Mouse (Mus musculus): ENCODE measurements around the gene Gm38392.
A peak's percentile ranks its signal among the peaks of the same experiment; 100 is the strongest.
"Not testable (repeated sequence)": the region's sequence is repeated elsewhere in the genome, so short reads cannot be mapped to it uniquely, and the experiment has no call there.

Gene Gm38392

DNA sequence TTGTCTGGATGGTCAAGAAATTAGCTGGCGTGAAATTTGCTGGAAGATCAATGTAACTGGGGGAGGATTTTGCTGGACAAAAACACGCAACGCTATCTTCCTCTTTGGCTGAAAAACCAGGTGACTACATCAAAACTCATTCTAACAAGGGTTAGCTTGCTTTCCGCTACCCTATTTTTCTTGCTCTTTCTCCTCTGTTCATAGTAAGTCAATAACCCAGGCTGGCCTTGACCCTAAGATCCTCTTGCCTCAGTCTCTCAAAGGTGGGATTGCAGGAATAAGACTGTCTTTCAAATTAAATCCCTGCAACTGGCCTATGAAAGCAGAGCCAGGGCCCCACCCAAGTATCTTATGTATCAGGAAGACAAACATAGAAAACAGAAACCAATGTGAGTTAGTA is at the start of gene Gm38392:
TSS of gene Gm38392 (minus strand) at position 101 of the 400 bp plus-strand sequence.
- no peak for DNase-seq (ENCODE audit: low spot score)

DNA sequence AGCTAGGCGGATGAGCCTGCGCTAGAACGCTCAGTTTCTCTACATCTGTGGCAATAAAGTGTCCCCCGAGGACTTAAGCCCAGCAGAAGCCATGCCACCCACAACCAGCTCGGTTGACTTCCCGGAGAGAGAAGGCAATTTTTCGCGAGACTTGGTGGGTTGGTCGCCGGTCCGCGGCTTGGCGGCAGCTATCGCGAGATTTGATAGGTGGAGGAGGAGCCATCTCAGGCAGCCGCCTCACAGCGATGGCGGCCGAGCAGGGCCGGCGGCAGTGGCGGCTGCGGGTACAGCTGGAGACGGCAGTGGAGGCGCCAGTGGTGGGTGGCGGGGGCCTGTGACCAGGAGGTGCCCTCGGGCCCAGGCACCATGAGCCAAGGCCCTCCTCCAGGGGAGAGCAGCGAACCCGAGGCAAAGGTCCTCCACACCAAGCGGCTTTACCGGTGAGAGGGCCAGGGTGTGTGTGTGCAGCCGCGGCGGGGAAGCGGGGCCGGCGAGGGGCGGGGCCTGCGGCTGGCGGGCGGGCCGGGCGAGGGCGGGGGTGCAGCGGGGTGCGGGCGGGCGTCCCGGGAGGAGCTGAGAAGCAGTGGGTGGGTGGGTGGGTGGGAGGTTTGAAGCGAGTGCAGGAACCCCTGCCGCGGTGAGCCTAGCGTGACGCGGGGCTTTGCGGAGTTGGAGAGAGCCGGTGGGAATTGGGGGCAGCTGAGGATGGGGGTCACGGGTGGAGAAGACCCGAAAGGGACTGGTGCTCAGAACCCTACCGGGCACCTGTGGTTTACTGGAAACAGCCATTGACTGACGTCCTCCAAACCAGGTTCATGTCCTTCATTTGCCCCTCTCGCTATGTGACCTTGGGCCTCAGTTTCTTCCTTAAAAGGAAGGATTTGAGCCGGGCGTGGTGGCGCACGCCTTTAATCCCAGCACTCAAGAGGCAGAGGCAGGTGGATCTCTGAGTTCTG is 49.3 kb upstream of the Gm38392 start, which contains the start of the genes Tmem79 and Smg5:
TSS of gene Tmem79 (minus strand) at position 91 of the 956 bp plus-strand sequence.
TSS of gene Smg5 (plus strand) at position 203 of the 956 bp plus-strand sequence.
- peak; percentile 96 for DNase-seq (ENCODE audit: low spot score)

DNA sequence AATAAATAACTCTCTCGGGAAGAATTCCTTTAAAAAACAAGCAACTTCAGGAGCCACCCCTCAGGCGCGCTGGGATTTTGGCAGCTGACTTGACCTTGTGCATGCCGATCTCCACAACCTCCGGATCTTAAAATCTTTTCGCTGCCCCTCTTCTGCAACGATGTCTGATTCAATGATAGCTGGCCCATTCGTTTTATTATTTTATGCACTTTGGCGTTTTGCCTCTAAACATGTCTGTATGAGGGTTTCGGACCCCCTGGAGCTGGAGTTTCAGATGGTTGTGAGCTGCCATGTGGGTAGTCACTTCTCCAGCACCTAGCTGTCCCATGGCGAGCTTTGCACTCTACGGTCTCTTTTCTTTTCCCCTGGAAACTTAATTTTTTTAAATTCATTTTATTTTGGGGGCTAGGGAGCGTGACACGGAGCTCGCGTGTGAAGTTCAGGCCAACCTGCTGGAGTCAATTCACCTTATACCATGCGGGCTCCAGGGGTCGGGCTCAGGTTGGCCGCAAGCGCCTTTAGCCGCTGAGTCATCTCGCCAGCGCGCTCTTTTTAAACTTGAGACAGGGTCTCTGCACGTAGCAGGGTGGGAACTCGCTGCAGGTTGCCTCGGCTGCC is 48.5 kb upstream of the Gm38392 start:
- DNase-seq (ENCODE audit: low spot score): no peak

DNA sequence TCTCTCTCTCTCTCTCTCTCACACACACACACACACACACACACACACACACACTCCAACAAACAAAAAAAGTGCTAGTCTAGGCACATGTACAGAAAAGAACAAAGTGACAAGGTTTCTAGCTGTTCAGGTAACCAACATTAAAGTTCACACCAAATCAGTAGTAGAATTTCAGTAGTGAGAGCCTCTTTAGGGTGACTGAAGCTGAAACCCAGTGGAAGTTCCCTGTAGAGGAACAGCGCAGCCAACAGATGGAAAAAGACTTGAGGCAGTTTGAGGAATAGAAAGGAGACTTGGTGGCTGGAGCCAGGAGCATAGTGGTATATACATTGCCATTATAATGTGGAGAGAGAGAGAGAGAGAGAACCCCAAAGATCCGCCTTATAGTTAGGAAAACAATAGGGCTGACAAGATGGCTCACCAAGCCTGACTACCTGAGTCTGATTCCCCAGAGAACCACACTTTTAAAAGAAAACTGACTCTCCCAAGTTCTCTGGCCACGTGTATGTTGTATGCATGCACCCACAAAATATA is 48.0 kb upstream of the Gm38392 start:
- no peak for DNase-seq (ENCODE audit: low spot score)

DNA sequence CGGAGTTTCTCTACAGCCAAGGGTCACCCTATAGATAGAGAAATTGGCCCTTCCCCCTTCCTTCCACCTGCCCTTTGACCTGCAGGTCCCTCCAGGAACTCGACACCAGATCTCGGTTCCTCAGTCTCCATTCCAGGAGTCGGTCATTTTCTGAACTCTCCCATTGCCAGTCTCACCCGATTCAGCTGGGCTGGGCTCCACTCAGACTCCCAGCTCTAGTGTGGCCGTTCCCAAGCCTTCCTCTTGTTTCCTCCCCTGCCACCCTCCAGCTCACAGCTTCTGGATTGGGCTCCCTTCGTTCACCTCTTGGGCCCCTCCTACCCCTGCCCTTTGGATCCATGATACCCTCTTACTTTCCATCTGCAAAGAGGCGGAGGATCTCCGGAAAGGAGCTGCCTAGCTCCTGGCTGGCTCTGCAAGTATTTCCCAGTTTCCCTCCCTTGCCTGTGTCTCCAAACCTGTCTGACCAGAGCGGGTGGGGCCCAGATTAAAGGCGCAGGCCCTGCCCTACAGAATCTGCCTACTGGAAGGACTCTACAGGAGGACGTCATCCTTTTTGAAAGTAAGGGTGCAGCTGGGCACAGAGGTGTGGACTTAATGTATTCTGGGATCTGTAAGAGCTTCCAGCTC is 47.1 kb upstream of the Gm38392 start:
- DNase-seq (ENCODE audit: low spot score): no peak

DNA sequence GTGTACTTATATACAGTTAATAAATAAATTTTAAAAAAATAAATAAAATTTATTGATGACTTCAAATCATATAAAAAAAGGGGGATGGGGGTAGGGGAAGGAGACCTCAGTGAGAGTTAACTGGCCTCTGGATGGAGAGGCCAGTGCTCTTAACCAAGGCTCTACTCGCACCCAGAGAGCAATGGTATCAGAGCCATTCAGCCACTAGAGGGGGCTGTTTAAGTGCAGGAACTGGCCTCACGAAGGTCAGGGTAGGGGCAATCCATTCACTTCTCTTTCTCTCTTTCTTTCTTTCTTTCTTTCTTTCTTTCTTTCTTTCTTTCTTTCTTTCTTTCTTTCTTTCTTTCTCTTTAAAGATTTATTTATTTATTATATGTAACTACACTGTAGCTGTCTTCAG is 44.3 kb upstream of the Gm38392 start:
- DNase-seq (ENCODE audit: low spot score): peak; percentile 63

DNA sequence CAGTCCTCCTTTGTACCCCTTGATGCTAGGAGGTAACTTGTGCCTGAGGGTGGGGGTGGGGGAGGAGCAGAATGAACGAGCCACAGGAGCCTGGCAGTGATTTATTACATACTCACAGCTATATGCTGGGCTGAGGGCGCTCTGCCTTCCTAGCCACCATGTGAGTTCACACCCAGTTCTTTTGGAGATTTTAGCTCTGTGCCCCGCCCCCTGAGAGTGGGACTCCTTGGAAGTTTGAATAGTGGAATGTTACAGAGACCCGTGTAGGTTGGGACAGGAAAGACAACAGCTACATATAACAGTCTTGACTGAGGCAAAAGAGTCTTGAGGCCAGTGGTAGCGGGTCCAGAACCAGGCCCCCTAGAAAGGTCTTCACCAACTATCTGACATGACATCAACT is 41.9 kb upstream of the Gm38392 start:
- DNase-seq (ENCODE audit: low spot score): no peak

DNA sequence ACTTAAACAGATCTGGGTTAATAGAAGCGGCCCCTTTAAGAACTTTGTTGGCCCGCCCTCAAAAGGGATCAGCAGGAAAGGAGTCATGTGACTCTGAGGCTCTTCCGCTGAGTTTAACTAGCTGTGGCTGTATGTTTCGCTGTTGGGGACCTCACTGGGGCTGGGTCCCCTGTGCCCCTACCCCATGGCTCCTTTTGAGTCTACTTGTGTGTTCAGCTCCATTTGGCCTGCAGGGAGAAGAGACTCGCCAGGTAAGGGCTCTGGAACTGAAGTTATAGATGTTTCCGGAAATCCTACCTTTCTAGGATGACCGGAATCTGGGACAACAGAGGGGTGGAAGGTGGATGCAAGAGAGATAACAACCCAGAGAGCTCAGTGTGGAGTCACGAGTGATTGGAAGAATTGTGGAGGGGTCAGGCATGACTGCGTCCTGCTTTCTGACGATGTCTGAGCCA is 38.0 kb upstream of the Gm38392 start, which contains the start of gene Glmp:
TSS of gene Glmp (plus strand) at position 73 of the 455 bp plus-strand sequence.
- DNase-seq (ENCODE audit: low spot score): peak; percentile 67

DNA sequence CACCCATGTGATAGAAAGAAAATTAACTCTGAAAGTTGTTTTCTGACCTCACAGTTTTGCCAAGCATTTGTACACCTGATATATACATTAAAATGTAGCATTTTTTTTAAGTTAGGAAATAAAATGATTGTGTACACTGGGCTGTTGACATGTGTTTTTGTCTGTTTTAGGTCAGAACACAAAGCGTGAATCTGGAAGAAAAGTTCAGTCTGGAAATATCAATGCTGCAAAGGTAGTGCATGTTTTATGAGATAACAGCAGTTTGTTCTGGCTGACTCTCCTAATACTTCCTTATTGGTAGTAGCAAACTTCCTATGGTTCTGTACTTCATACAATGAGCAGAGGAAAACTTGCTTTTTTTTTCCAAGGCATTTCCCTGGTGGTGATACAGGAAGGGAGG is 12.2 kb upstream of the Gm38392 start:
- DNase-seq (ENCODE audit: low spot score): no peak

DNA sequence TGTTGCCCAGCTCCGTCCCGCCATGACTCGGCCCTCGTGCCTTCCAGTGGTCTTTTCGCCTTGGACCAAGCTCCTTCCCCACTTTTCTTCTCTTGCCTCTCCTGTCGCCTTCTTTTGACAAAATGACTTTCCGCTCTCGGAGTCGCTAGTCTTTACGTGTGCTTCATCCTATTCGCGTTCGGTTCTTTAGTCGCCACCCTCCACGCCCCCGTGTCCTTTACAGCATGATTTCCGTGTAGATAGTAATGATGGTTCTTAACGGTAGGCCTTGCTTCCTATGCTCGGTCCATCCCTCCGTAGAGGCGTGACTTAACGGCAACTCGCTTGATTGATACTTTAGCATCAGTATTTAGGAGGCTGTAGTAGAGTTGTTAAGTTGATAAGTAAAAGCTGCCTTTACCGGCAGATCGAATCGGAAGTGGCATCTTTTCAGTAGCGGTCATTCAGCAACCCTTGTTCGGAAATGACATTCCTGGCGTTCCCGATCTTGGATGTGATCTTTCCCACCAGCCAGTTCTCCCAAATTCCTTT is 10.4 kb upstream of the Gm38392 start:
- DNase-seq (ENCODE audit: low spot score): no peak

DNA sequence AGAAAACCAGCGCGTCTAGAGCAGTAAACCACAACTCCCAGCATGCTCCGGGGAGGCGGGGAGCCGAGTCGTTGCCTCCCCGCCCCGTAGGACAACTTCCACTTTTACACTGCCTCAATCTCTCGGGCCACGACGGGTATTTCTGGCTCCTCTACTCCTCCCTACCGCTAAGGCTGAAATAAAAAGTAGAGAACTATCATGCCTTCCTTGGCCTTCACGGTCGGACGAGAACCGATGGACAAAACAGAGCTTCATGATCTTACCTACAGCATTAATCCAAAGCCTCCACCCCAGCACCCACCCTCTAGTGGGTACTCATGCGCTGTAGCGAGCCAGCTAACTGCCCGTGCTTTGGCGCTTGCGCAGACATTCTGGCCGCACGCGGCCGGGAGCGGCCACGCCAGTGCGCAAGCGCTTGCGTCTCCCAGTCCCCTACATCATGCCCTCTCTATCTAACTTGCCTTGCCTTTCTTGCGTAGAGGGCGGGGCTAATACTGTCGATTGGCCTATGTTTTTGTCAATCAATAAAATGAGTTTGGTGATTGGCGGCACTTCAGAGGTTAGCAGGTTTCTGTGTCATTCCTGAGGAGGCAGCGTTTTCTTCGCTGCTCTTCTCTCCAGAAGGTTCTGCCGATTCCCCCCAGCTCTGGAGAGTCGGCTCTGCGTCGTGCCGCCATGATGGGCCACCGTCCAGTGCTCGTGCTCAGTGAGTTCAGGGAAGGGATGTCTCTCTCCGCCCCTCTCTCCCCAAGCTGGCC is 9.7 kb upstream of the Gm38392 start, which contains the start of the genes Tsacc and Cct3:
TSS of gene Tsacc (minus strand) at position 439 of the 758 bp plus-strand sequence.
TSS of gene Cct3 (plus strand) at position 556 of the 758 bp plus-strand sequence.
- DNase-seq (ENCODE audit: low spot score): peak; percentile 94

DNA sequence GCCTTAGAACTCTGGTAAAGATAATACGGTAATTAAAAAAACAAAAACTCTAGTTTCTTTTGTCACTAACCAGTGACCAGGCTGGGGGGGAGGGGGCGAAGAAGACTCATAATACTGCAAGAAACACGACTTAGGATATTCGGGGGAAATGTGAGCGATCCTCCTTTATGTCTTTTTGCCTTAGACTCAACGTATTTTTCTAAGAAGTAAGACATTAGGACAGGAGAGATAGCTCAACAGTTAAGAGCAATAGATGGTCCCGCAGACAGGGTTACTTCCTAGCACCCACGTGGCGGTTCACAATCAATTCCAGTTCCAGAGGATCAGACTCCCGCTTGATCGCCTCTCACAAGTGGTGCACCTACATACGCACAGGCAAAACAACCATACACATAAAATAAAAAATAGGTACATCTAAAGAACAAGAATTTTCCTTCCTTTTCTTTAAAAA is 9.1 kb upstream of the Gm38392 start:
- peak; percentile 56 for DNase-seq (ENCODE audit: low spot score)

DNA sequence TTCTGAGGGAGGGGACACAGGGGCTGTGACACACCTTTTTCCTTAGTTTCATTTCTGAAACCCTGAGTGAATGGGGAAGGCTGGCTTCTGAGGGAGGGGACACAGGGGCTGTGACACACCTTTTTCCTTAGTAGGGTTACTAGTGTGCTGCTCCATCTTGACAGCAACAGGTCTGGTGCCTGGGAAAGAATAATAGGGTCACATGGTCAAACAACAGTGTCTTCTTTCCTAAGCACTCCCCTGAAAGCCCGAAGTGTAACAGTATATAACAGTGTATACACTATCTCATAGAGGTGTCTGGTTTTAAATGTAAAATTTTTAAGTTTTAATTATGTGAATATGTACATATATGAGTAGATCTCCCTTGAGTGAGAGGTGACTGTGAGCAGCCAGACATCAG is 8.3 kb upstream of the Gm38392 start:
- not testable (repeated sequence) for DNase-seq (ENCODE audit: low spot score)

DNA sequence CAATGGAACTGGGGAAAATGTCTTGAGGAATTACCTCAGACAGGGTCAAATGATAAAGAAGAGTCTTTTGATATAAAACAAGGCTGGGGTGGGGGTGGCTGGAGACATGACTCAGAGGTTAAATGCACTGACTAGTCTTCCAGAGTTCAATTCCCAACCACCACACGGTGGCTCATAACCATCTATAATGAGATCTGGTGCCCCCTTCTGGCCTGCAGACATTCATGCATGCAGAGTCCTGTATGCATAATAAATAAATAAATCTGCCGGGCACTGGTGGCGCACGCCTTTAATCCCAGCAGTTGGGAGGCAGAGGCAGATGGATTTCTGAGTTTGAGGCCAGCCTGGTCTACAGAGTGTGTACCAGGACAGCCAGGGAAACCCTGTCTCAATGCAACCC is 5.0 kb upstream of the Gm38392 start:
- DNase-seq (ENCODE audit: low spot score): no peak

DNA sequence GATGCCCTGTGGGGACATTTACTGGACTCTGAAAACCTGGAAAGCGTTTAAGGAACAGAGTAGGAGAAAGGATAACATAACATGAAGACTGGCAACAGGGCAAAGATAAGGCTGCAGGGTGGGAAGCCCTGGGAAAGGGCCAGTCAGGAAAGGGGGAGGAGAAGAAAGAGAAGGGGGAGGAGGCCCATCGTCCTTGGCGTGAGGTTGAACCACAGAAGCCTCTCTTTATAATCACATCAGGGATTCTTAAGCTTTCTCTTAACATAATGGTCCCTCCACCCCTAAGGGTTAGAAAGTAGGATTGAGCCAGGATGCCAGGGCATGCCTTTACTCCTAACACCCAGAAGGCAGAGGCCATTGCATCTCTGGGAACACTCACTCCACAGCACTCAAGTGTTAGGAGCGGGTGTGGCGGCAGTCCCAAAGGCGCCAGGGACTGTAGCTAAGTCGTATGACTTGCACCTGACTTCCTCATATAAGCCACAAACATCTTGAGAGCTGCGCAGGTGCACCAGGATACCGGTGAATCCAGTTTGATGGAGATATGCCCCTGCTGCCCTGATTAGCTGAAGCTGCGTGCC is 1.2 kb upstream of the Gm38392 start:
- not testable (repeated sequence) for DNase-seq (ENCODE audit: low spot score)

DNA sequence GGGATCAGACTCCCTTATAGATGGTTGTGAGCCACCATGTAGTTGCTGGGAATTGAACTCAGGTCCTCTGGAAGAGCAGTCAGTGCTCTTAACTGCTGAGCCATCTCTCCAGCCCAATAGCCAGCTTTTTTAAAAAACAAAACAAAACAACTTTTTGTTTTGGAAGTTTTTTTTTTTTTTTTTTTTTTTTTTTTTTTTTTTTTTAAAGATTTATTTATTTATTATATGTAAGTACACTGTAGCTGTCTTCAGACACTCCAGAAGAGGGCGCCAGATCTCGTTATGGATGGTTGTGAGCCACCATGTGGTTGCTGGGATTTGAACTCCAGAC is 1.5 kb downstream of the Gm38392 start:
- not testable (repeated sequence) for DNase-seq (ENCODE audit: low spot score)

DNA sequence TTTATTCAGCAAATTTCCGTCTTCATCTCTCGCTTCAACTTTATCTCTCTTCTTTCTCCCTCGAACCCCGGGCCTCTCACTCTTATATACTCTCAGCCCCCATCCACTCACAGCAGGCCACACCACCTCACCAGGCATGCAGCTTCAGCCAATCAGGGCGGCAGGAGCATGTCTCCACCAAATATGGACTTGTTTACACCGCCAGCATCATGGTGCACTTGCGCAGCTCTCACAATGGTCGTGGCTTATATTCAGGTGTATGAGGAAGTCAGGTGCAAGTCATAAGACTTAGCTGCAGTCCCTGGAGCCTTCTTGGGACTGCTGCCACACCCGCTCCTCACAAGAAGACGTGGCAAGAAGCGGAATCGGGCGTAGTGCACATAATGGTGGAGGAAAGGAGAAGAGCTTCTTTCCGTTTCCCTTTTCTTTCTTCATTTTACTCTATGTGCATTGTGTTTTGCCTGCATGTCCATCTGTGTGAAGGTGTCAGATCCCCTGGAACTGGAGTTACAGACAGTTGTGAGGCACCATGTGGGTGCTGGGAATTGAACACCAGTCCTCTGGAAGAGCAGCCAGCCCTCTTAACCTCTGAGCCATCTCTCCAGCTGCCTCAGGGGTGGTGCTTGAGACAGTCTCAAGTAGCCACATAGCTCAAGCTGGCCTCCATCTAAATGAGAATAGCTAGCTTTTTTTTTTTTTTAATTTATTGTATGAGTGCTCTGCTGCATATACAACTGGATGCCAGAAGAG is 2.0 kb downstream of the Gm38392 start:
- not testable (repeated sequence) for DNase-seq (ENCODE audit: low spot score)

DNA sequence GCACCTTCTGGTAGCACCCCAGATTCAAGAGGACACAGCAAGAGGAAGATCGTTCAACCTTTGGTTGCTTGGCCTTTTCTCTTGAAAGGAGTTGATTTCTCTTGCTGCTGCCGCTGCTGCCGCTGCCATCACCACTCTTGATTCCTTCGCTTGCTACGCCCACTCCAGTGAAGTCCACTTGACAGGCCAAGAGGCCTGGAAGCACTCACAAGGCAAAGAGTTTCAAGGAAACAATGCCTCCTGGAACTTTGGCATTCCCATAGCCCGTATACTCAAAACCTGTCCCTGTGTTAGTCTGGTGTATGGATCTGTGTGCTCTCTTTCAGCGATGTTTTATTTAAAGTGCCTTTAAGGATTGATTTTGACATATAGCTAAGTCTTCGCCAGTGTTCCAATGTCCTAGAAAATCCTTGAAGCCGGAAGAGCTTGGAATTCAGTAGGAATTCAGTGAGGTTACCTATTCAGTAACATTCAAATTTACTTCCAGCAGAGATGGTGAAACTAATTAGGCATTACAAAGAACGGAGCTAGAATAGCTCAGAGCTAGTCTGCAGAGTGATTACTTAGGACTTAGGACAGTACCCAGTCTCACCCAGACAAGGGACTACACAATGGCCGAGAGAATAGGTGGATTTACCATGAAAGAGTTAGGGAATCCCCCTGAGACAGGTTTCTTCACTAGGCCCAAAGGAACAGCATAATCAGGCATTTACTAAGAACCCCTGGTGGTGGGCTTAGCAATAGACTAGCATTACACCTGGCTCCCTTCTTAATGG is 5.7 kb downstream of the Gm38392 start:
- DNase-seq (ENCODE audit: low spot score): not testable (repeated sequence)

DNA sequence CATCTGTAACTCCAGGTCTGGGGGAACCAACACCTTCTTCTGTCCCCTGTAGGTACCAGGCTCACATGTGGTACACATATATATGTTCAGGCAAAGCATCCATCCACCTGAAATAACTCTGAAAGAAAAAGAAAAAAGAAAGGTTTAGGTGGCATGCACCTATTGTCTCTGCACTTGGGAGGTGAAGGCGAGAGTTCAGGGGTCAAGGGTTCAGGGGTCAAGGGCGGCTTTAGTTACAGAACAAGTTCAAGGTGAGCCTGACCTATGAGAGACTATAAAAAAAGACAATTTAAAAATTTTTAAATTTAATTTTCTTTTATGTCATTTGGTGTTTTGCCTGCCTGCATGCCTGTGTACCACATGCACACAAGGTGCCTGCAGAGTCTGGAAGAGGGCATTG is 7.0 kb downstream of the Gm38392 start:
- no peak for DNase-seq (ENCODE audit: low spot score)
